Mouse (Mus musculus) T-helper 2 cell (primary cell): ENCODE results near the gene Cdk19.
"Not testable (repeated sequence)": the region's sequence is repeated elsewhere in the genome, so short reads cannot be mapped to it uniquely, and the experiment has no call there.

Experiments
- in situ Hi-C: fragments of 300-600 bp; cut with MboI, MseI; formaldehyde crosslinking; loops from one replicate; pipeline ENCODE4 v1.15.1; 2025; ENCODE audit warnings: high pct_unique_total_duplicates

Gene Cdk19

GRCm38 (mm10) chr10:40339351-40339964 lies at the start of gene Cdk19:
TSS of gene Cdk19 (plus strand) at chr10:40339564.
- in situ Hi-C loops, result loop anchor here (25.0 kb wide), 1 partner anchor 948 kb away; no protein-coding TSS in a partner anchor

GRCm38 (mm10) chr10:40292640-40293039 lies 46.7 kb upstream of the Cdk19 start:
- in situ Hi-C loops, result no loop called here

- in situ Hi-C loops, result no loop called here
Measured at GRCm38 (mm10) chr10:40300648-40301171, 38.7 kb upstream of the Cdk19 start.

DNA sequence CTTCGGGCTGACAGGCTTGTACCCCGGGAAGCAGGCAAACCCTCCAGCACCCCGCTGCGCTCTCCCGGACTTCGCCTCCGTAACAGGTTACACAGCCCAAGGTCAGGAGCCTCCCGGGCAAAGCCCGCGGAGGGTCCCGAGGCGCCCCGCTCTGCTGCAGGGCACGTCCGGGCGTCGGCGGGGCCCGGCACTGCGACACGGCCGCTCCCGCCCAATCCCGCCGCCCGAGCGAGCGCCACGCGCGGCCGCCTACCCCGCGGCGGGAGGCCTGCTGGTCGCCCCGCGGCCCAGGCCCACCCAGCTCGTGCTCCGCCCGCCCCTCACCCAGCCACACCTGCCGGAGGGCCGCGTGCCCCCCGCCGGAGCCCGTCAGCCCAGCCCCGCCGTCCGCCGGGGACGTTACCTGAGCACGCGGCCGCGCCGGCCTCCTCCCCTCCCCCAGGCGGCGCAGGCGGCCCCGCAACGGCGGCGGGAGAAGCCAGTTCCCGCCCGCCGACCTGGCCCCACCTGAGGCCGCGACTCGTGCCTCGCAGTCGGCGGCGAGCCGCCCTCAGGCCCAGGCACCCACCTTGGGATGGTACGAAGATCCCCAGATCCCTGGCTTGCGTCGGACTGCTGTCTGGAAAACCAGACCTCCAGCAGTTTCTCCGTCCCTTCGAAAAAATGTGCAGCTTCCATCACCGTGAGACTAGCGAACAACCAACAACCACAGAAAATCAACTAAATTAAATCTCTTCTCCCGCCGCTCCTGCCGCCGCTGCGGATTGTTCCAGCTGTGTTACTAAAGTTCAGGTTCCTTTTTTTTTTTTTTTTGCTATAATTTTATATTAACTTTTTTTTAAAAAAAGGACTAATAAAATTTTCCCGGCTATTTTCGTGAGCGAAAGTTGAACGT lies 37.9 kb upstream of the Cdk19 start:
- in situ Hi-C loops, result not testable (repeated sequence)

GRCm38 (mm10) chr10:40302140-40302985 lies 37.0 kb upstream of the Cdk19 start, which contains the start of gene Amd1:
TSS of gene Amd1 (minus strand) at chr10:40302186.
- in situ Hi-C loops, result no loop called here

- in situ Hi-C loops, result no loop called here
Measured at GRCm38 (mm10) chr10:40305989-40306388, 33.4 kb upstream of the Cdk19 start.

DNA sequence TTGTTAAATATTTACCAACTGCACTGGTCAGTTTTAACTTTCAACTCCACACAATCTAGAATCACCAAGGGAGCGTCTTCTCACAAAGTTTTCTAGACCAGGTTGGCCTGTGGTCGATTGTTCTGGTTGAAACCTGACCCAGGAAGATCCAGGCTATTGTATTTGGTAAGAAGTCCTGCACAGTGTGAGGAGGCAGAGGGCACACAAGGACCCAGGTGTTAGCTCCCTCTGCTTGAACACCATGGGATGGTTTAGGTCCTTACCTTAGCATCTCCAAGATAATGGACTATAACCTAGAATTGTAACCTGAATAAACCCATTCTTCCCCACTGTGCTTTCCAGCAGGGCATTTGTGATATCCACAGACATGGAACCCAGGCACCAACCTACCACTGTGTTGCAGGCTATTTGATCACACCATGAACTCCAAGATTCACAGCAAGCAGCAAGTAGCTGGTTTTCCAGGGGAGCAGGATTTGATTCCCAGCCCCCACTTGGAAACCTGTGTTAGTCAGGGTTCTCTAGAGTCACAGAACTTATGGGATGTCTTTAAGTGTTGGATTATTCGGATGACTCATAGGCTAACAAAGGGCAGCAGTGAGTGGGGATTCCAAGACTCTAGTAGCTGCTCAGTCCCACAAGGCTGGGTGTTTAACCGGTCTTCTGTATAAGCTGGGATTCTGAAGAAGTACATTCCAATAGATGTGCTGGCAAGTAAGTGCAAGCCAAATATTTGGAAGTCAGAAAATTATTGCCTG lies 31.4 kb upstream of the Cdk19 start:
- in situ Hi-C loops, result no loop called here

- in situ Hi-C loops, result no loop called here
Measured at GRCm38 (mm10) chr10:40309884-40310635, 29.3 kb upstream of the Cdk19 start.

DNA sequence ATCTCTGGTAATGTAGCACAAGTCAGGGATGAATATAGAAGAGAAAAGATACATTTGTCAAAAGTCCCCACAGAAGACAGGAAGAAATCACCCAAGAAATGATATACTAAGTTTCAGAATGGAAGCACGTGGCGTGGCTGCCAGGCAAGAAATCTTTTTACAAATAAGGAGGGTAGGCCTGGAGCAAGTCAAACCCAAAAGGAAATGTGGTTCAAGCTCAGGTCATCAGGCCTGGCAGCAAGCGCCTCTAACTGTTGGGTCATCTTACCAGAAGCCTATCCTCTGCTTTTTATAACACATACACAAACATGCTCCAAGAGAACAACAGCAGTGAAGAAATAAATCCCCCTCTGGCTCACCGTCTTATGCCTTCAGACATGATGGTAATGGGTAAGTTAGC lies 26.6 kb upstream of the Cdk19 start:
- in situ Hi-C loops, result no loop called here

GRCm38 (mm10) chr10:40316841-40317585 lies 22.4 kb upstream of the Cdk19 start:
- in situ Hi-C loops, result no loop called here

- in situ Hi-C loops, result no loop called here
Measured at GRCm38 (mm10) chr10:40320306-40320705, 19.1 kb upstream of the Cdk19 start.

DNA sequence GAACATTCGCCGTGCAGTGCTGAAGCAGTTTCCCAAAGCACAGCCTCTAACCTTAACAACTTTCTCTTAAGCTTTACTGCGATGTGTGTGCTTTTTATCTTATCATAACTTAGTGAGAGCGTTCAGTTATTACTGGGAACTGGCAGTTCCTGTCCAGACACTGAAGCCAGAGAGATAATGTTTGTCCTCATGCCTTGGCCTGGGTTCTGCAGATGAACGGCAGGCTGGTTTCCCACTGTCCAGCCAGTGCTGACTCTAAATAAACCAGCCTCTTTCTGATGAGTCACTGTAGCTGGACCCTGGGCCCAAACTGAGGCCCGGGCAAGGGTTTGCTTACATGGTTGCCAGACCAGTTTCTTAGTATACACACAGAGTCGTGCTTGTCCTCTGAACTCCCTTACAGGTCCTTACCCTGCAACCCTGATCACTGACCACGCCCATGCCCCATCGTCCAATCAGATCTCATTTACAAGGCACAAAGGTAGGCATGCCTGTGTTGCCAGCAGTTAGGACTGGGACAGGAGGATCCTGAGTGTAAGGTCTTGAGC lies 11.3 kb upstream of the Cdk19 start:
- in situ Hi-C loops, result loop anchor here (5.0 to 25.0 kb wide), 2 partner anchors 464 to 959 kb away; no protein-coding TSS in a partner anchor

- in situ Hi-C loops, result loop anchor here (25.0 kb wide), 1 partner anchor 957 kb away; no protein-coding TSS in a partner anchor
Measured at GRCm38 (mm10) chr10:40330262-40330661, 9.1 kb upstream of the Cdk19 start.

DNA sequence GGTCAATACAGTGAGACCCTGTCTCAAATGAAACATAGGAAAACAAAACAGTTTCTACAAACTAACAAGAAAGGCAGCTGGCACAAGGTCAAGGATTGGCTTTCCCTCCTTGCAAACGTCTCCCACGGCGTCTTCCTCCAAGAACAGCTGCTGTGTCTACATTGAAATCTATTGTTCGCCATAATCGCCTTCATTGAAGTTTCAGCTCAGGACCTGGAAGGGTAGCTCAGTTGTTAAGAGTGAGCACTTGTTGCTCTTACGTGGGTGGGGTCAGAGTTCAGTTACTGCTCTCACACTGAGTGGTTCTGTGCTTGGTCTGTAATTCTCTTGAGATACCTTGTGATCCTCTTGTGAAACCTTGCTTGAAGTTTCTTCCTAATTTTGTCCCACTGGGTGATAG lies 6.5 kb upstream of the Cdk19 start:
- in situ Hi-C loops, result loop anchor here (25.0 kb wide), 1 partner anchor 954 kb away; no protein-coding TSS in a partner anchor

- in situ Hi-C loops, result loop anchor here (25.0 kb wide), 1 partner anchor 945 kb away; no protein-coding TSS in a partner anchor
Measured at GRCm38 (mm10) chr10:40342036-40342435, 2.7 kb downstream of the Cdk19 start.

- in situ Hi-C loops, result loop anchor here (25.0 kb wide), 1 partner anchor 940 kb away; no protein-coding TSS in a partner anchor
Measured at GRCm38 (mm10) chr10:40346776-40347403, 7.5 kb downstream of the Cdk19 start.

- in situ Hi-C loops, result loop anchor here (25.0 kb wide), 1 partner anchor 940 kb away; no protein-coding TSS in a partner anchor
Measured at GRCm38 (mm10) chr10:40347461-40347954, 8.1 kb downstream of the Cdk19 start.
